Mouse (Mus musculus): ENCODE measurements at regions not wholly inside any gene's neighbourhood (a gene's known extent, or its start where the extent isn't known, plus 50 kb on each side); places are given as distances from the start of the nearest gene placed in this dataset.
A peak's percentile ranks its signal among the peaks of the same experiment; 100 is the strongest.

DNA sequence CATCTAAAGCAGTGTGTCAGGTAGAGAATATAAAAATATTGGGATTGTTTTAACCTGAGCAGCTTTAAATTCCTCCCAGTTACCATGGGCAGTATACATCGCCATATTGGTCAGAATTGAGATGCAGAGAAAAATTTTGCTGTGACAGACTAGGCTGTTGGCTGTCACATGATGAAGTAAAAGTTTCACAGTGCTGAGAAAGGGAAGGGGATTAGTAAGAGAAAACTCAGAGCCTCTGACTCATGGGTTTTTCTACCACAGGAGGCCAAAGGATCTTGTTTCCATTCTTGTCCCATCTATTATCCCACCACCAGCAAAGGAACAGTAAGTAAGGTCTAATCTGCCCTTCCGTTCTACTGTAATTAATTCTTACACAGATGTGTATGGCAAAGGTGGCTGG is 191.8 kb upstream of the Agr3 start:
- ATAC-seq (replicated peaks; ENCODE audit: low read depth, poor library complexity, severe bottlenecking), result no peak

DNA sequence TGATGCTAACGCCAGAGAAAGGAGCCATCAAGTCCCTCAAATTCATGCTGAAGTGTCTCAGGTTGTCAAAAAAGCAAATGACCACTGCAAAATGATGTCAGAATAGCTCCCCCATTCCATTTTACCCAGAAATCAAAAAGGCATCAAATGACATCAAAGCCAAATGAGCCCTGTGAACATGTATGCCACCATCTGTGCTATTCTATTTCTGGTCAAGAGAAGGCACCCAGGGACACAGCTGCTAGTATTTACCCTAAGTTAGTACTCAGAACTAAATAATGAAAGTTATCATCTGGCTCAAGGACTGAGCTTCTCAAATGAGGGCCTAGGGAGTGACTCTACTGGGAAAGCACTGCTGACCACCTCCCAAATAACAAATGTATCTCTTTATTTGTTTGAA is 191.1 kb upstream of the Ahr start:
- ATAC-seq (replicated peaks; ENCODE audit: low read depth, poor library complexity, severe bottlenecking), result no peak

DNA sequence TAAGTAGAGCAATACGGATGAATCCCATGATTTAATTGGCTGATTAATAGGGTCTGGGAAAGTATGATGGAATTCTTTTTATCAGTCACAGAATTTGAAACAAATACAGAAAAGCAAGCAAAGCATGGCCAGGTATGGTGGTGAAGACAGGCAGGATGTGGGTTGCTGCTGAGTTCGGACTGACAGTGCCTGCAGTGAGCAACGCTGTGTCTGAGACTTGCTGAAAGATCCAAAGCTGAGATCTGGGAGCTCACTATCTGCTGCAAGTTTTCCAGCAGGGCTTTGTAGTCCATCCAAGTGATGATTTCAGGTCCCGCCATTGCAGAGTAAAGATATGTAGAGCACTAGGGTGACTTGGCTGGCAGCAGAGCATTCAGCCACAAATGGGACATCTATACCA is 189.3 kb upstream of the Ahr start:
- no peak for ATAC-seq (replicated peaks; ENCODE audit: low read depth, poor library complexity, severe bottlenecking)

GRCm38 (mm10) chr12:35712671-35713070 is 177.8 kb upstream of the Ahr start:
- ATAC-seq (replicated peaks; ENCODE audit: low read depth, poor library complexity, severe bottlenecking), result no peak

- ATAC-seq (replicated peaks; ENCODE audit: low read depth, poor library complexity, severe bottlenecking), result peak; percentile 86
Measured at GRCm38 (mm10) chr12:35711549-35712070, 176.8 kb upstream of the Ahr start.

DNA sequence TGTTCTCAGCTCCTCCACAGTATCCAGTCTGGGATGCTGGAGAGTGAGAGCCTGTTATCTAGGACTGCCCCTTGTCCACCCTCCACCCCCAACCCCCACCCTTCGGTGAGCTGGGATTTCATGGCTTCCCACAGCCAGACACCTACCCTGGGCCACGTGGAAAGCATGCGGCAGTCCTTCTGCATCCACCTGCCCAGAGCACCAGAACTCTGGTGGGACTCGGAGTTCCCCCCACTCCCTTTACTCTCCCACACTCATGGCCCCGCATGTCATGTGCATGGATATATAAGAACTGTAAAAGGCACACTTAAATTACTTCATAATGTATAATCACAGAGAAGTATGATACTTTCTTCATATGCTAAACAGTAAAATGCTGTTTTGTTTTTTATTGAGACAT is 175.5 kb upstream of the Ahr start:
- ATAC-seq (replicated peaks; ENCODE audit: low read depth, poor library complexity, severe bottlenecking), result no peak

DNA sequence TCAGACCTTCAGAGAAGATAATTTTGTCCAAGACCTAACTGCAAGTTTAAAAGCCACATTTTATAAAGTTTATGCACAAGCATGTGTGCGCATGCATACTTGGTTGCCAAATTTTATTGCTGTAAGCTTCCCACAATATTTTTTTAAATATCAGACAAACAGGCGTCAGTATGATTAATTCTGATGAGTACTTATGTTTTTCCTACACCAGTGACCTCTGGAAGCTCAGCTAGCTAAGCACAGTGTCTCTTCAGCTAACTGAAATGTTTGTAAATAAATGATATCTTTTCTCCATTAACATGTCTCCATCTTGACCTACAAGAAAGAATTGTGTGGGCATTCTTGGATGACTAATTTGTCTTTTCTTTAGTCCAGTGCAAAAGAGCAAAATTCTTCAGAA is 168.6 kb upstream of the Ahr start:
- ATAC-seq (replicated peaks; ENCODE audit: low read depth, poor library complexity, severe bottlenecking), result no peak

GRCm38 (mm10) chr12:35702674-35703073 is 167.8 kb upstream of the Ahr start:
- ATAC-seq (replicated peaks; ENCODE audit: low read depth, poor library complexity, severe bottlenecking), result no peak

GRCm38 (mm10) chr12:35694253-35694652 is 159.4 kb upstream of the Ahr start:
- ATAC-seq (replicated peaks; ENCODE audit: low read depth, poor library complexity, severe bottlenecking), result peak; percentile 69

DNA sequence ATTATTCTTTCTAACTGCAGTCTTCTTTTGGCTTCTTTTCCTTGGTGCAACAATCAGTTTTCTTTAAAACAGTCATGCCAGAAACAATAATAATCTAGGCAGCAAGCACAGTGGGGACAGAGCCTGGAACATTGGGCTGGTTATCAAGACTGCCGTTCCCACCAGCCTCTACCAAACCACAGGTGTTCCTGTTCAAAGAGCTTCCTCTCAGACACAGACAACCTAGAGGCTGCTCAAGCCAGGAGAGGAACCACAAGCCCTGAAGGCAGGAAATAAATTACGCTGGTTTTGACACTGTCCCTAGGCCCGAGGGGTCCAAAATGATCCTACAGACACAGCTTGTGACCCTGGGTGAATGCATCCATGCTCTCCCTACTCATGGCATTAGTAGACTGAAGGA is 156.1 kb upstream of the Ahr start:
- peak; percentile 92 for ATAC-seq (replicated peaks; ENCODE audit: low read depth, poor library complexity, severe bottlenecking)

GRCm38 (mm10) chr12:35686231-35686630 is 151.4 kb upstream of the Ahr start:
- peak; percentile 65 for ATAC-seq (replicated peaks; ENCODE audit: low read depth, poor library complexity, severe bottlenecking)

DNA sequence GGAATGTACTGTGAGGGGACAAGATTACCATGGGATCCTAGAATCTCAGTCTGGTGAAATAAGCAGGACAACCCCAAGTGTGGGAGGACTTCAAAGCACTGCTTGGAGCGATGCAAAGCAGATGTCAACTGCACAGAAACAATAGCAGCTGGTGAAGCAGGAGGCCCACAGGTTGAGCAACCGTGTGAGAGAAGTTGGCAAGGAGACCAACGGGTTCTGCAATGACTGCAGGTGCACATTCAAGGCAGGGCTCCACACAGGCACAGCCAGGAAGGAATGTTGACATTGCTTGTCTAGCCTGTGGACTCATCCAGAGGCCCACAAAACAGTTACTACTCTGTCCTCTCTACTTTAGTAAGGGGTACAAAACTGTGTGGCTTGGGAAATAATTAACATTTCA is 150.4 kb upstream of the Ahr start:
- ATAC-seq (replicated peaks; ENCODE audit: low read depth, poor library complexity, severe bottlenecking), result peak; percentile 37

DNA sequence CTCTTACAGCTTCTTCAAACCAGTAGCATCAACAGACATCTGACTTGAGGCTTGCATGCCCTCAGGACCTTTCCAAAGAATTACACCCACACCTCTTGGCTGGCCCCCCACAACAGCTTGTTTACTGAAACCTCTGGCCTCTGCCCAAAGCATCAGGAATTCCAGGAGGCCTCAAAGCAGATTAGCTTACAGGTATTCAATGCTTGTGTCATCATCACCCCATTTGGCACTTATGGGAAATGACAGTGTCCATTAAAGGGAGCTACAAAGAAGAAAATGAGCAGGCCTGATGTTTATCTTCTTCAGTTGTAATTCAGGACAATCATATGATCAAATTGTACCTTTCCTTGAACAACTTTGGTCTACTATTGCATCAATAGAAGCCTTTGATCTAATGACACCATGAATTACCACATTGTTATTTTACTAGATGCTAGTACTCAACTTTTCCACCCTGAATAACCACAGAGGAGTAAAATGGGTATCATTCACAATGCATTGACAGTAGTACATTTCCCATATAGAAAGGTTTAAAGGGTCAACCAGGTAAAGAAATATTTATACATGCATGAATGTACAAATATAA is 147.1 kb upstream of the Ahr start:
- no peak for ATAC-seq (replicated peaks; ENCODE audit: low read depth, poor library complexity, severe bottlenecking)

- no peak for ATAC-seq (replicated peaks; ENCODE audit: low read depth, poor library complexity, severe bottlenecking)
Measured at GRCm38 (mm10) chr12:35679903-35680302, 145.1 kb upstream of the Ahr start.

DNA sequence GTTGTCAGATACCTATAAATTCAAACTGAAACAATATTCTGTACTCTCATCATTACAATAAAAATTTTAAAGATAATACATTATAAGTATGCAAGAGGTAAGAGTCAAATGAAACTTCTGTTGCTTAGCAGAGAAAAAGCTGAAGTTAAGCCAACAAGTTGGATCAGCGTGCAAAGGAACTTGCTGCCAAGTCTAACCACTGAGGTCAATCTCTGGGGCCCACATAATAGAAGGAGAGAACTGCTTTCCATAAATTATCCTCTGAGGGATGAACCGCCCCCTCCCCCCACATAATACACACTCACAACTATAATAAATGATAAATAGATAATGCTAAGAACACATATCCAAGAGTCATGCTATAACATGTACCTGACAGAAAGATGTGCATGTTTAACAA is 144.2 kb upstream of the Ahr start:
- no peak for ATAC-seq (replicated peaks; ENCODE audit: low read depth, poor library complexity, severe bottlenecking)

- peak; percentile 72 for ATAC-seq (replicated peaks; ENCODE audit: low read depth, poor library complexity, severe bottlenecking)
Measured at GRCm38 (mm10) chr12:35674487-35674886, 139.6 kb upstream of the Ahr start.

DNA sequence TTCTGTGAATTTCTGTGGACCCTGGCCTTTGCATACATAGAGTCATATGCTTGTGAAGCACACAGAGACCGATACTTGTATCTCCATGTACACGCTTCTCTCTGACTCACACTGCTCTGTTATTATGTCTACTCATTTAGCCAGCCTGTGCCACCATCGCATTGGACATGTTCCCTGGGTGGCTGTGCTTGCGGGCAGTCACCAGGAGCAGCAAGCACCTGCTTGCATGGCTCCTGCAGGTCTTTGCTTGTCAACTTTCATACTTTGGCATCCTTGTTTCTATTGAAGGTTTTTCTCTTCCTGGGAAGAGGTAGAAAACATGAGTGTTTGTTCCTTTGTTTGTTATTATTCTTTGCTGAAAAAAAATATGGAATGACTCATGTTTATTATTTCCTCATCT is 136.1 kb upstream of the Ahr start:
- no peak for ATAC-seq (replicated peaks; ENCODE audit: low read depth, poor library complexity, severe bottlenecking)

DNA sequence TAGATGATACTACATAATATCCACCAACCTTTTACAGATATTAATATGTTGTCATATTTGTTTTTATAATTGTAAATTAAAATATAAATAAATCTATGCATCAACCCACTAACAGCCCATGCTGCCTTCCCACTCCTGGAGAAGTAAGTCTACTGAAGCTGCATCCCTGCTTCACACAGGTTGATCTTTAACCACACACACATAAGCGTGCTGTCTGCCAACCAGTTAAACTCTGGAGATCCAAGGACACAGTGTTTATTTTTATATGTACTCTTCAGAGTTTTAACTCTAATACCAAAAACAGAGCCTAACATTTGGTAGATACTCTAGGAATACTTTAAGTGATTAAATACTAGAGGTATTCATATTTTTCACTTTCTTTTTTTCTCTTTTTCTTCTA is 133.9 kb upstream of the Ahr start:
- ATAC-seq (replicated peaks; ENCODE audit: low read depth, poor library complexity, severe bottlenecking), result no peak

DNA sequence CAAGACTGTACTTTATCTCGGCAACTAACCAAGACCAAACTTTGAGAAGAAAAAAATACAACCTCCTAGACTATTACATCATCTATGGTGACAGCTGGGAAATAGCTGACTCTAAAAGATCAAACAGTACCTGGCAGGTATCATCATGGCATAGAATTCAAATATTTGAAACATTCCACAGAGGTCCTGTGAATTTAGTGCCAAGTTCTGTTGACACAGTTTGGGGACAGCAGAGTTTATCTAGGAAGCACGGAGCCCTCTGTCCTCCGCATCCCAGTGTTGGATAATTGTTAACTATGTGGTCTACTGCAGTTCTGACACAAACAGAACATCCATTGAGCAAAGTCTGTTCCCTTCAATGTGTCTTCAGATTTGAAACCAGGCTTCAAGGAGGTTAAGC is 132.9 kb upstream of the Ahr start:
- ATAC-seq (replicated peaks; ENCODE audit: low read depth, poor library complexity, severe bottlenecking), result no peak

DNA sequence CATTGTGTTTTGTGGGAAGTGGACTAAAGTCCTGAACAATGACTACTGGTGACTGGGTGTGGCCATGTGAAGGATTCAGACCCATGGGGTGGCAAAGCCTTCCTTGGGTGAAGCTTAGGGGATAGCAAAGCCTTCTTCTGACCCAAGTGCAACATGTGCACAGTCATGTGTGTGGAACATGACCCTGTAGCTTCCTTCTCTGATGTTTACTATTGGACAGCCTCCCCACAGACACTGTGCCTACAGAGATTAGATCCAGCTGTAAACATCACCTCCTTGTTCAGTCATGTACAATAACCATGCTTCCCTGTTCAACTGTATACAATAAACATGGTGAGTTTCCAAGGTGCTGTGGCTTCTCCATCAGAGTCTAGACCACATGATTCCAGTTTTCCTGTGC is 132.4 kb upstream of the Ahr start:
- no peak for ATAC-seq (replicated peaks; ENCODE audit: low read depth, poor library complexity, severe bottlenecking)

DNA sequence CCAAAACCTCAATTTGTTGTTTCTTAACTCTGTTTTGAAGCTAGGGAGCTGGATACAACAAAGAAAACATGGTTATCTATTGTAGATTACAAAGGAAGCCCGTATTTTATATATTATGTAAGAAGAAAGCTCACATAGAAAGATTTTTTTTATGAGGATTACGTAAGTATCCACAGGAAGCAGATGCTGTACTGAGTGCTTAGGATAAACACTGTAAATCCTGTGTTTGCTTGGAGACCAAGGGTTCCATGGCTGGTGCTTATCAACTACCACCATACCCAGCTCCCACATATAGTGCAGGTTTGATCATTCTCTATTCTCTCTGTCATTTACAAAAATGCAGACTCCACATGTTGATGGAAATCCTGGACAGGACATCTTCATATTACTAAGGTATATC is 131.2 kb upstream of the Ahr start:
- peak; percentile 96 for ATAC-seq (replicated peaks; ENCODE audit: low read depth, poor library complexity, severe bottlenecking)

DNA sequence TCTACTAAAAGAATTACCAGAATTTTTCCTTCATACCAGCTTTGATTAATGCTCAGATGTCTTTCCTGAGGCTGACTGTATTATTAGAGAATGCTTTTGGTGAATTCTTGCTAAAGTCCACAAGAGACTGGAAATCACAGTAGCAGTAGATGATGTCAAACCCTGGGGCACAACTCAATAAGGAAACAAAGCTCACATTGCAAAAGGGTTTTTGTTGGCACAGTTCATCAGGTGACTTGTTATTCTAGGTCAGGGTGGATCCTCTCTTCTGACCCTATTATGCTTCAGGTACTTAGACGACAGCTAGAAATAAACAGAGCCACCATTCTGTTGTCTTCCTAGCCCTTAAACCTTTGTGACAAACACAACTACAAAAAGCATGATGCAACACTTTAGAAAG is 128.2 kb upstream of the Ahr start:
- ATAC-seq (replicated peaks; ENCODE audit: low read depth, poor library complexity, severe bottlenecking), result no peak

DNA sequence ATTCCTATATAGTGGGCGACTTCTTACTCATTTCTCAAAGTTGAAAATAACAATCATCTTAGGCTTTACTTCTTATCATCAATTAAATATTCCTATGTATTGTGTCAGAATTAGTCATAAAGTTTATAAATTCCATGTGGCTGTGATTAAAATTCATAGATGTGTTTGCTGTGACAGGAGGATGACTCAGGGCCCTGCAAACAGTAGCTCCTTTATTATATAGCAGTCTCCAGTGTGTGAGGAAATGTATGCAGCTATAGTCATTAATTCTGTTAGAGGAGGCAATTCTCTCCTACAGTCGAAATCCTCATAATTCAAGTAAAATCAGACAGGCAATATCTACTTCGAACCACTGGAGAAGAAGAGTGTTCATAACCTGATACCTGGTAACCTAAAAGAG is 121.7 kb upstream of the Ahr start:
- no peak for ATAC-seq (replicated peaks; ENCODE audit: low read depth, poor library complexity, severe bottlenecking)

Measured in common myeloid progenitor, adult 5-6 weeks (primary cell).